8 mouse cellular contexts compared by ENCODE assay signal in genomic region chr9:106370620-106371383, GRCm38 (mm10). TPM values are rescaled to one million over a fixed set of nuclear protein-coding genes. Genes with fewer than 3 reads are reported as not detected.
DNase-seq lines count a peak whose midpoint lies in the region; ATAC-seq and TF ChIP-seq lines count a peak whose summit lies in the region.

No protein-coding gene starts in this region.

- TF ChIP-seq POLR2A in lung, adult 2 months (IDR thresholded peaks at IDR 0.05; ENCODE audit: borderline replicate concordance, extremely low read depth, low read depth, low read length) = no peak

- H3K27me3 ChIP-seq in forebrain, embryonic 10.5 days (ENCODE audit: poor library complexity, severe bottlenecking) = peaks cover 12% of the 10 kb centered on the region
- H3K27me3 ChIP-seq in intestine, embryonic 15.5 days (replicated peaks) = no peaks in the 10 kb centered on the region
- no peaks in the 10 kb centered on the region for H3K27me3 ChIP-seq in neural tube, embryonic 14.5 days (ENCODE audit: control insufficient read depth, insufficient read depth, low read length)

- H3K4me1 ChIP-seq in lung, adult 2 months (ENCODE audit: control insufficient read depth, insufficient read depth, low read length) = peaks cover 22% of the 10 kb centered on the region
- peaks cover 79% of the 10 kb centered on the region for H3K4me1 ChIP-seq in forebrain, embryonic 10.5 days
- H3K4me1 ChIP-seq in intestine, embryonic 15.5 days (replicated peaks) = peaks cover 37% of the 10 kb centered on the region
- peaks cover 33% of the 10 kb centered on the region for H3K4me1 ChIP-seq in neural tube, embryonic 14.5 days (ENCODE audit: control insufficient read depth, insufficient read depth, low read length)

- no peak for ATAC-seq in intestine, embryonic 15.5 days
- no peak for ATAC-seq in neural tube, embryonic 14.5 days (ENCODE audit: low read depth)

- TF ChIP-seq CTCF in lung, adult 2 months (IDR thresholded peaks at IDR 0.05; ENCODE audit: insufficient read depth, low read length) = no peak

- H3K36me3 ChIP-seq in forebrain, embryonic 10.5 days (replicated peaks) = peaks cover 55% of the 10 kb centered on the region
- peaks cover 9% of the 10 kb centered on the region; the same call in 1 of the 2 replicates for H3K36me3 ChIP-seq in intestine, embryonic 15.5 days
- H3K36me3 ChIP-seq in neural tube, embryonic 14.5 days (ENCODE audit: control insufficient read depth, insufficient read depth, low read length) = peaks cover 13% of the 10 kb centered on the region

- peak overlapping the region; percentile 49 for H3K27ac ChIP-seq in forebrain, embryonic 10.5 days
- H3K27ac ChIP-seq in intestine, embryonic 15.5 days = no peak overlapping the region
- H3K27ac ChIP-seq in neural tube, embryonic 14.5 days (ENCODE audit: low read depth, low read length) = no peak overlapping the region

- peak overlapping the region; percentile 83 for H3K4me3 ChIP-seq in lung, adult 2 months (replicated peaks; ENCODE audit: extremely low read depth, low read depth, low read length)
- H3K4me3 ChIP-seq in forebrain, embryonic 10.5 days = peak overlapping the region; percentile 93
- peak overlapping the region; percentile 93 for H3K4me3 ChIP-seq in intestine, embryonic 15.5 days (replicated peaks)
- peak overlapping the region; percentile 86 for H3K4me3 ChIP-seq in neural tube, embryonic 14.5 days (ENCODE audit: low read depth, low read length)

- peak overlapping the region; percentile 97 for H3K4me2 ChIP-seq in intestine, embryonic 15.5 days (replicated peaks)
- H3K4me2 ChIP-seq in neural tube, embryonic 14.5 days (ENCODE audit: low read depth, low read length) = peak overlapping the region; percentile 94

- DNase-seq in lung, adult 2 months = peak; percentile 31
- no peak for DNase-seq in lung, adult 18-20 months
- no peak for DNase-seq in forebrain, embryonic 10.5 days (ENCODE audit: extremely low spot score, low spot score)
- no peak for DNase-seq in spleen, postnatal 14 days (ENCODE audit: low spot score in 2 of 2)
- DNase-seq in embryo, embryonic 11 days = no peak
- no peak for DNase-seq in right cerebral cortex, adult 2 months (ENCODE audit: low spot score in 2 of 2)

- H3K9me3 ChIP-seq in forebrain, embryonic 10.5 days = no peaks in the 10 kb centered on the region
- no peaks in the 10 kb centered on the region for H3K9me3 ChIP-seq in intestine, embryonic 15.5 days
- H3K9me3 ChIP-seq in neural tube, embryonic 14.5 days (ENCODE audit: control insufficient read depth, low read length) = no peaks in the 10 kb centered on the region

- no peak overlapping the region for H3K9ac ChIP-seq in intestine, embryonic 15.5 days
- peak overlapping the region; percentile 21; the same call in 1 of the 2 replicates for H3K9ac ChIP-seq in neural tube, embryonic 14.5 days (replicated peaks; ENCODE audit: low read depth, low read length)

- 55% methylated on average over 30 of the region's 30 CpGs for WGBS in lung, adult 2 months
- WGBS in forebrain, embryonic 10.5 days = 81% methylated on average over 30 of the region's 30 CpGs
- 81% methylated on average over 30 of the region's 30 CpGs for WGBS in intestine, embryonic 15.5 days
- WGBS in neural tube, embryonic 14.5 days = 87% methylated on average over 30 of the region's 30 CpGs

RNA-seq across cellular contexts. Expression of gene Dusp7, which starts 2.4 kb away (rescaled TPM):
- polyA plus RNA-seq in lung, adult 2 months (2012; rRNA removed) = 223 and 262 TPM in 2 replicates
- 17.6 and 18.9 TPM in 2 replicates for polyA plus RNA-seq in forebrain, embryonic 10.5 days (2016; fragmentation: Nextera tagmentation; extraction: Ambion mirVana)
- polyA plus RNA-seq in intestine, embryonic 15.5 days (2015; fragmentation: Nextera tagmentation; extraction: Ambion mirVana) = 10.0 and 10.3 TPM in 2 replicates
- polyA plus RNA-seq in neural tube, embryonic 14.5 days (2014; fragmentation: Nextera tagmentation; extraction: Ambion mirVana) = 18.7 and 19.3 TPM in 2 replicates

RNA-seq across cellular contexts. Expression of gene Rpl29, which starts 58.5 kb away (rescaled TPM):
- polyA plus RNA-seq in lung, adult 2 months (2012; rRNA removed) = 288 and 319 TPM in 2 replicates
- 1,043 and 1,081 TPM in 2 replicates for polyA plus RNA-seq in forebrain, embryonic 10.5 days (2016; fragmentation: Nextera tagmentation; extraction: Ambion mirVana)
- polyA plus RNA-seq in intestine, embryonic 15.5 days (2015; fragmentation: Nextera tagmentation; extraction: Ambion mirVana) = 981 and 1,002 TPM in 2 replicates
- polyA plus RNA-seq in neural tube, embryonic 14.5 days (2014; fragmentation: Nextera tagmentation; extraction: Ambion mirVana) = 719 and 757 TPM in 2 replicates

Comparison
In these comparisons a context has a peak if more than half of its experiments do, and no peak if none do; other contexts are left out.
1. RNA of gene Dusp7, which starts 2.4 kb away (polyA plus RNA-seq): 223 to 262 TPM in lung, adult 2 months; 18.7 to 19.3 TPM in neural tube, embryonic 14.5 days, 17.6 to 18.9 TPM in forebrain, embryonic 10.5 days and 10.0 to 10.3 TPM in intestine, embryonic 15.5 days; every median in the first group is over 10 times any median in the second.
2. Peak in every context shown above with its lines, with median percentiles within 50 percentile points of each other: H3K4me3 ChIP-seq.